Mouse (Mus musculus): Measurements from ENCODE around the gene Rpl13a.
"Not testable (repeated sequence)": the region's sequence is repeated elsewhere in the genome, so short reads cannot be mapped to it uniquely, and the experiment has no call there.

Gene Rpl13a

DNA sequence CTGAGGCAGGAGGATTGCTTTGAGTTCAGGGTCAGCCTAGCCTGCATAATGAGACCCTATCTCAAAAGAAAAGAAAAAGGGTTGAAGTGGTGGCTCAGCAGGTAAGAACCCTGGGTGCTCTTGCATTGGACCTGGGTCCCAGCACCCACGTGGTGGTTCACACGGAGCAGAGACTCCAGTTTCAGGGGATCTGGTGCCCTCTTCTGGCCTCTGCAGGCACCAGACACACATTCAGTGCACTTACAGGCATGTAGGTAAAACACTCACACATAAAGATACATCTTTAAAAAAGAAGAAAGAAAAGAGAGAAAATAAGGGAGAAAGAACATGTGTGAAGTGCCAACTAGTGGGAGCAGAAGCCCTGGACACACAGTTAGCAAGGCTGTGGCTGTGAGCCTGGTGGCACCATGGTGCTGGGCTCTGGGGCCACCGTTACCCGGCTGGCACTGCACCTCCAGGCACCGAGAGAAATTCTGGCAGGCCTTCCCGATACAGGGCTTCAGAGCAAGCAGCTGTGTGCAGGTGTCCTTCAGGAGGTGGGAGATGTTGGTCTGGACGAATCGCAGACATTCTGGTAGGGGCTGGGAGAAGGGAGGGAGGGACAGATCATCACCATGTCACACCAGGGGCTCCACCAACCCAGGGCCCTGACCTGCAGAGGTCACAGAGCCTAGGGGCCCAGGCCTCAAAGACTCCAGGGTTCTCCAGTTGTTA is 5.0 kb upstream of the Rpl13a start:
- no peak for DNase-seq

GRCm38 (mm10) chr7:45131850-45132249 is 3.3 kb upstream of the Rpl13a start:
- DNase-seq = no peak

DNA sequence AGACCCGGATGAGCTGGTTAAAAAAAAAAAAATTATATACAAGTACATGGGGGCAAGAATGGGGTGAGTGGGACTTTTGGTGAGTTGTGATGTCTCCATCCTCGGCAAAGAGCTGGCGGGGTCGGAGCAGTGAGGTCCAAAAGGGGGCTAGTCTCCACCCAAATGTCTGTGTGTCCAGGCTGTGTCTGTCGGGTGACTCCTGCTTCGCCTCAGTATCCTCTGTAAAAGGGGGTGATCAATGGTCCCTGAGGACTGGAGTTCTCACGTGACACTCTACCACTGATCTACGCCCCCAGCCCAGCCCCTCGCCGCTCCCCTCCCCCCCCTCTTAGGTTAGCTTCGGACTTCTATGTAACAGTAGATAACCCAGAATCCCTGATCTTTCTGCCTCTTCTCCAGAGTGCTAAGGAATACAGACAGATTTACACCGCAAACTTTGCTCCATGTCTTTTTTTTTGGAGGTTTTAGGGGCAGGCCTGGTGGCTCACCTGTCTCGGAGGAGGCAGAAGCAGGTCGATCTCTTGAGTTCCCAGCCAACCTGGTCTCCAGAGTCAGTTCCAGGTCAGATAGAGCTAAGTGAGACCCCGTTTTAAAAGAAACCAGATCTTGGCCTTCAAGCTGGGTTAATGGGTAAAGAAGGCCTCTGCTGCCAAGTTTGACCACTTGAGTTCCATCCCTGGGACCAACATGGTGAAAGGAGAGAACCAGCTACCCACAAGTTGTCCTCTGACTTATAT is 1.4 kb upstream of the Rpl13a start:
- no peak for DNase-seq

- no peak for DNase-seq
Measured at GRCm38 (mm10) chr7:45129318-45129717, 757 bp upstream of the Rpl13a start.

GRCm38 (mm10) chr7:45127700-45128224 is 799 bp downstream of the Rpl13a start:
- no peak for DNase-seq

DNA sequence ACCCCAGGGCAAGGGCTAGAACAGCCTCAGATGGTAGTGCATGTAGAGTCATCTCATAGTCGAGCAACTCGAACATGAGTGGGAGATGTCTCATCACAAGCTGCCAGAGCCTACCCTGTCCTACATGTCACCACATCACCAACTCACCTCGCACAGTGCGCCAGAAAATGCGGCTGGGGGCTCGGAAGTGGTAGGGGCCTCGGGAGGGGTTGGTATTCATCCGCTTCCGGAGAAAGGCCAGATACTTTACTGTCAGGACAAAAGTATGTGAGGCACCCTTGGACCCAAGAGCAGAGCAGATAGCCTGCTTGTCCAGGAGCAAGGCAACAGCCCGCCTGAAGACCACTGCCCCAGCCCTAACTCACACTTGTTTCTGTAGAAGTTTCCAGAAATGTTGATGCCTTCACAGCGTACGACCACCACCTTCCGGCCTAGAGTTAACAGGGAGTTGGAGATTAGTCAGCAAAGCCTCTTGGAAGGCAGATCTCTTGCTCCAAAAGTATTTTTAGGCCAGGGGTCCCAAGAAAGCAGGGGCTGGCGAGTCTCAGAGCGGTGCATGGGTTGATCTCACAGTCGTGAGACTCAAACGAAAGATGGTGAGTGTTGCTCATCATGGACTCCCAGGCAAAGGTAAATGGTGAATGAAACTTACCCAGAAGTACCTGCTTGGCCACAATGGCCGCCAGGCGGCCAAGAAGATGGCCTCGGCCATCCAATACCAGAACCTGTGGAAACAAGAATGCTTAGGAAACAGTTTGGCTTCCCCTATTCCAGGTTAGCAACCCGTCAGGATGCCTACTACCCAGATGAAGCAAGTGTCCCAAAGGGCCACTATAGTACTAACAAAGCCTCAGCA is 1.5 kb downstream of the Rpl13a start:
- no peak for DNase-seq

DNA sequence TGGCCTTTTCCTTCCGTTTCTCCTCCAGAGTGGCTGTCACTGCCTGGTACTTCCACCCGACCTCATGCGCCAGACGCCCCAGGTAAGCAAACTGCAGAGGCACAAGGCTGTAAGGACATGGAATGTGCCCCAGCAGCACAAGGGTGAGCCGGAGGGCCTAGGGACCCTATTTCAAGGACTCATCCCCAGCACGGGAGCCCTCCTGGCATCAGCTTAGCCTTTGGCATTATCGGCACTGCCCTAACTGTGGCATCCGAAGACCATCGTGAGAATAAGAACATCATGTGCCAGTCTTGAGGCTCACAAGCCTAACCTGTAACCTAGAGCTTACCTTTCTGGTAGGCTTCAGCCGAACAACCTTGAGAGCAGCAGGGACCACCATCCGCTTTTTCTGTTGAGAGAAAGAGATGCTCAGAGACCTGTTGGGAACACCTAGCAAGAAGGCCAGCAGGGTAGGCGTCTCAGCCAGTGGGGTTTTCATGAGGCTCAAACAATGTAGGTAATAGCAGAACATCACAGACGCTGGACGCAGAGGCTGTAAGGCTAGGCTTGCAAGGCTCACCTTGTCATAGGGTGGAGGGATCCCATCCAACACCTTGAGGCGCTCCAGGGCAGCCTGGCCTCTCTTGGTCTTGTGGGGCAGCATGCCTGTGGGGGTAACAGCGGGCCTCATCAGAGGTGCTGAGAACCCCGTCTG is 2.3 kb downstream of the Rpl13a start:
- DNase-seq = no peak

DNA sequence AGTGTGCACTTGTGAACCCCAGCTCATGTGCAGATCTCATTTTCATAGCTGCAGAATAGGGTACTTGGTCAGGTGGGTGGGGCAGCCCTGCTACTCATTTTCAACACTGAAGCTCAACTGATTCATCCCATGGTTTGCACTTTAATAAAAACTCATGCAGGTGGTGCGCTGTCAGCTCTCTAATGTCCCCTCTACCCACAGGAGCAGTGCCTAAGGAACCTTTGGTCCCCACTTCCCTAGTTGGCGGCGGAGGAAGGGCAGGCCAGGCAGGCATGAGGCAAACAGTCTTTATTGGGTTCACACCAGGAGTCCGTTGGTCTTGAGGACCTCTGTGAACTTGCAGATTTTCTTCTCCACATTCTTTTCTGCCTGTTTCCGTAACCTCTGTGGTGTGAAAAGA is 2.9 kb downstream of the Rpl13a start:
- DNase-seq = not testable (repeated sequence)

DNA sequence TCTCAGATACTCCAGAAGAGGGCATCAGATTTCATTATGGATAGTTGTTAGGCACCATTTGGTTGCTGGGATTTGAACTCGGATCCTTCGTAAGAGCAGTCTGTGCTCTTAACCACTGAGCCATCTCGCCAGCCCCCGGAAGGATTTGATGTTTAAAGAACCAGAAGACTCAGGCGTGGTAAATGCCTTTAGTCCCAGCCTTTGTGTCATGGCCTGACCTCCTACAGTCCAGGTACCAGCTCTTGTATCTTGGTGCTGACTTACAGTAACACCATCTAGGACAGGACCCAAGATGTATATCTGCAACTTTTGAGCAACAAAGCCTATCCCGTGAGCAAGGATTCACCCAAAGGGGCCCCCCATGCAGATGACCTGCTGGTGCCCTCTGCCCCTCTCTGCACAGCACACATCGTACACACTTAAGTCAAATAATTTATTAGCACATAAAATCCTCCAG is 3.4 kb downstream of the Rpl13a start:
- DNase-seq = peak; percentile 38

DNA sequence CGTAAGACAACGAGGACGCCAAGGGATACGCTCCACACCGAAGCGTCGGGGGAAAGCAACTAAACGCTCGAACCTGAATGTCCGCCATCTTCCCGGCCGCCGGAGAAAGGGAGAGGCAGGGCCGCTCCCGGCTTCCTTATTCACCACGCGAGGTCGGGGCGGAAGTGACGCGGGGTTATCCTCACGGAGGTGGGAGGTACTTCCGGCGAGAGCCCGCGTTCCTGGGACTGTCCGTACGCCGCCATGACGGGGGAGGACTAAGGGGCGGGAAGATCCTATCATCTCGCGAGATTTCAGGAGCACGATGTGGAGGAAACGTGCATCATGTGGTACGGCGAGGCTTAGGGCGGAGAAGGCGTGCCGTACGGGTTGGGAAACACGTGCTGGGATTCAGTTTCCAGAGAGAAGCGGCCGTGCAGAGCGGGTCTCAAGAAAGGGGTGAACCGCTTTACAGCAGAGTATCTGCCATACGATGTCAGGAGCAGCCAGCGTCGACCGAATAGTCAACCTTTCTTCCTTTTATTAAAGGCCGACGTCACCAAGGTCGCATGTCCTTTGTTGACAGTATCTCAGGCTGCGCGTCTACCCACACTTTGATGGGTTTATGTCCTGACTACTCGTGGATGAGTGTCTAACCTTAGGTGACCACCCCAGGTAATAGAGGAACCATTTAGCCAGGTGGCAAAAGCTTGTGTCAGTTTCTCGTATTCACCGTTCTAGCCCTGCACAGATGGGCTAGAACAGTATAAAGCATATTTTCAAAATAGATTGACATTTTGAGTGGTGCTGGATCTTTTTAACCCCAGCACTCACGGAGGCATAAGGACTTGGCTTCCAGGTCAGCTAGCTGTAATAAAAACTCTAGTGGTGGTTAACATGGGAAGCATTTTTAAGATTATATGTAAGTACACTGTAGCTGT is 4.1 kb downstream of the Rpl13a start, which contains the start of gene Rps11:
Gene Rps11 (minus strand): TSS at position 216 of the 920 bp plus-strand sequence.
- DNase-seq = peak; percentile 100

DNA sequence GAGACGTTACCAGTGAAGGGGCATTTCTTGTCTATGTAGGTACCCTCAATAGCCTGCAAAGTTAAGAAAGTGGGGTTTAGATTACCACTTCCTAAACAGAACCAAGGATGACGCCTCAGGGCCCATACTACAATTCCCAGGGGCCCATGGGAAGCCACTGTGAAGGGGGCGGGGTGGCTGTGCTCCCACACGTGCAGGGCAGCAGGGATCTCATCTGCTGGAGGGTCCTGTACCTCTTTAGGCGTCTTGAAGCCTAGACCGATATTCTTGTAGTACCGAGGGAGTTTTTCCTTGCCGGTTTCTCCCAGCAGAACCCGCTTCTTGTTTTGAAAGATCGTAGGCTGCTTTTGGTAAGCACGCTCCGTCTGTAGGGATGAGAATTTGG is 5.4 kb downstream of the Rpl13a start:
- peak; percentile 56 for DNase-seq

GRCm38 (mm10) chr7:45122561-45123185 is 5.9 kb downstream of the Rpl13a start:
- DNase-seq = no peak

- peak; percentile 4 for DNase-seq
Measured at GRCm38 (mm10) chr7:45121966-45122365, 6.6 kb downstream of the Rpl13a start.

GRCm38 (mm10) chr7:45121404-45121803 is 7.2 kb downstream of the Rpl13a start:
- peak; percentile 85 for DNase-seq

DNA sequence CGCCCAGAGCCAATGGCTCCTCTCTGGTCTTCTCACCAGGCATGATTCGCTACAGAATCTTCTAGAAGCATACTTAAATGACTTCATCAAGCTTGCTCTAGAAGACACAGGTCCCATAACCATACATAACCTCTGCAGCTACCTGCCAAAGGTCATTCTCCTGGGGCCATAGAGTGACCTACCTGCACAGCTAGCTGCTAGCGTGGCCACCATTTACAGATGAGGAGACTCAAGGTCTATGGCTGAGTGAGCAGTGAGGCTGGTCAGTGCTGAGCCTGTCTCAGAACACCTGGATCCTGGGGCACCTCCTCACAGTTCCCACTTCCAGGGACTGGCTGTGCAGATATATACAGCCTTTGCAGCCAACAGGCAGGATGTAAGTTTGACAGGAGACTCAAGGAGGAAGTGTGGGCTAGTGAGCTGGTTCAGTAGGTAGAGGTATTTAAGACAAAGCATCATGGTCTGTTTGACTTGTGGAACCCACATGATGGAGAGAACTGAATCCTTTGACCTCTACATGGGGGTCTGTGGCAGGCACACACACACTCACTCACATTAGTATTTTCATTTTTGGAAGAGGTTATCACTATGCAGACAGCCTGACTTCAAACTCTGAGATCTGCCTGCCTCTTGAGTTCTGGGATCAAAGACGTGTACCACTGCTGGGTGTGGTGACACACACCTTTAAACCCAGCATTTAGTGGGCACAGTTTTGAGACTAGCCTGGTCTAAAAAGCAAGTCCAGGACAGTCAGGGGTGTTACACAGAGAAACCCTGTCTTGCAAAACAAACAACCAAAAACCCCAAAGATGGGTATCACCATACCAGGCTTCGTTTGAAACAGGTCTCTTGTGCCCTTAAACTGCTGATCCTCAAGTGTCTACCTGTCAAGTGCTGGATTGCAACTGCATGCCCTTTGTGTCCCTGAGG is 8.5 kb downstream of the Rpl13a start:
- DNase-seq = no peak

- DNase-seq = no peak
Measured at GRCm38 (mm10) chr7:45118336-45118735, 10.2 kb downstream of the Rpl13a start.

DNA sequence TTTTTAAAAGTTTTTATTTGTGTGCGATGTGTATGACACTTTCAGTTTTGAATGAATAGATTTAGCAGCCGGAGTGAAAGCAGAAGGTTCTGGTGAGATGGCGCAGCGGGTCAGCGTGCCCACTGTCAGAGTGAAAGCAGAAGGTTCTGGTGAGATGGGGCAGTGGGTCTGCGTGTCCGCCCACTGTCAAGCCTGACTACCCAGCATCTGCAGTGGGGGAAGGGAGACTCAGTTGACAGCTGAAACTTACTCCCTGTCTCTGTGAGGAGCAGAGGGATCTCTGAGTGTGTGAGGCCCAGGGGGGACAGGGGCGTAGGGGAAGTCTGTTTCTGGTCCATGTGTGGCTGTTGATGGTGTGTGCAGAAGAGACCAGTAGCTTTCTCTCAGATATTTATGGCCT is 11.0 kb downstream of the Rpl13a start:
- no peak for DNase-seq

- no peak for DNase-seq
Measured at GRCm38 (mm10) chr7:45113476-45113875, 15.1 kb downstream of the Rpl13a start.

DNA sequence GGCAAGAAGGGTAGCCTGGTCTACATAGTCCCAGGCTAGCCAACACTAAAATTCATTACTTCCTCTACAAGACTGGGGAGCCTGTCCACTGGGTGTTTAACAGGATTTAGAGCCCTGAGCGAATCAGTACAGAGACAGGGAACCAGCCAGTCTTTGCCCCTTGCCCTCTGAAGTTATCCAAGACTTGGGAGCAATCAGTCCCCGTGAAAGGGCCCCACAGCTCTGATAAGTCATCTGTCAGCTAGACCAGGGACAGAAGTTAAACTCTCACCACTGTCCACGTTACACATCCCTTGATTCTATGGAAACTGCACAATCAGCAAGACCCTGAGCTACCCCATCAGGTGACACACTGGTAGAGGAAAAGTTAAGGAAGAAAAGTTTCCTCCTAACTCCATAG is 16.0 kb downstream of the Rpl13a start:
- no peak for DNase-seq

DNA sequence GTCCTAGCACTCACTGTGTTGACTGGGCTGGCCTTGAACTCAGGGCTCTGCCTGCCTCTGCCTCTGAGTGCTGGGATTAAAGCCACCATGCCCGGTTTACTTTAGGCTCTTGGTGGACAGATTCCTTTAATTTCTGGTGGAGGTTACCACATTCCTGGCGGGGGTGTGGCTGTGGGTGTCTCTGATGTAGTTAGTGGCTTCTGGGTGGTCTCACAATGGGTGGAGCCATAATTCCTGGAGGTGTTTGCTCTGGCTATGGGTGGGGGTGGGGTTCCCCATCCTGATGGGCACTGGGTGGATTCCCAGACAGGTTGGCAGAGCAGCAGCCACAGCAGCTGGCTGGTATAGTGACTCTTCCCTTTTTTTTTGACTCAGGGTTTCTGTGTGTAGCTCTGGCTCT is 16.6 kb downstream of the Rpl13a start:
- no peak for DNase-seq
